Mouse (Mus musculus): ENCODE results near the gene 2610001J05Rik.
"Not testable (repeated sequence)": the region's sequence is repeated elsewhere in the genome, so short reads cannot be mapped to it uniquely, and the experiment has no call there.

The 2610001J05Rik gene

GRCm38 (mm10) chr6:13870919-13871624 is at the start of gene 2610001J05Rik:
Gene 2610001J05Rik (minus strand): TSS chr6:13871518.
- in situ Hi-C loops (cut with MseI, MboI) = no loop called here

GRCm38 (mm10) chr6:13909762-13910537 is 38.6 kb upstream of the 2610001J05Rik start:
- in situ Hi-C loops (cut with MseI, MboI) = no loop called here

- in situ Hi-C loops (cut with MseI, MboI) = no loop called here
Observed at GRCm38 (mm10) chr6:13902941-13903627, 31.8 kb upstream of the 2610001J05Rik start.

GRCm38 (mm10) chr6:13884877-13885592 is 13.7 kb upstream of the 2610001J05Rik start:
- in situ Hi-C loops (cut with MseI, MboI) = no loop called here

GRCm38 (mm10) chr6:13882919-13883318 is 11.6 kb upstream of the 2610001J05Rik start:
- in situ Hi-C loops (cut with MseI, MboI) = no loop called here

GRCm38 (mm10) chr6:13873959-13874358 is 2.6 kb upstream of the 2610001J05Rik start:
- in situ Hi-C loops (cut with MseI, MboI) = no loop called here

- in situ Hi-C loops (cut with MseI, MboI) = no loop called here
Observed at GRCm38 (mm10) chr6:13872076-13872475, 758 bp upstream of the 2610001J05Rik start.

- in situ Hi-C loops (cut with MseI, MboI) = no loop called here
Observed at GRCm38 (mm10) chr6:13871625-13871958, 274 bp upstream of the 2610001J05Rik start.

- in situ Hi-C loops (cut with MseI, MboI) = no loop called here
Observed at GRCm38 (mm10) chr6:13870289-13870741, 1.0 kb downstream of the 2610001J05Rik start.

GRCm38 (mm10) chr6:13860596-13860995 is 10.7 kb downstream of the 2610001J05Rik start:
- in situ Hi-C loops (cut with MseI, MboI) = no loop called here

- in situ Hi-C loops (cut with MseI, MboI) = no loop called here
Observed at GRCm38 (mm10) chr6:13859877-13860585, 11.3 kb downstream of the 2610001J05Rik start.

- in situ Hi-C loops (cut with MseI, MboI) = no loop called here
Observed at GRCm38 (mm10) chr6:13854230-13854629, 17.1 kb downstream of the 2610001J05Rik start.

- in situ Hi-C loops (cut with MseI, MboI) = no loop called here
Observed at GRCm38 (mm10) chr6:13853244-13853643, 18.1 kb downstream of the 2610001J05Rik start.

GRCm38 (mm10) chr6:13846031-13846430 is 25.3 kb downstream of the 2610001J05Rik start:
- in situ Hi-C loops (cut with MseI, MboI) = not testable (repeated sequence)

GRCm38 (mm10) chr6:13839345-13840054 is 31.8 kb downstream of the 2610001J05Rik start, which contains the start of gene Gpr85:
Gene Gpr85 (minus strand): TSS chr6:13839942.
- in situ Hi-C loops (cut with MseI, MboI) = no loop called here

- in situ Hi-C loops (cut with MseI, MboI) = no loop called here
Observed at GRCm38 (mm10) chr6:13838677-13839344, 32.5 kb downstream of the 2610001J05Rik start.

GRCm38 (mm10) chr6:13837916-13838676 is 33.2 kb downstream of the 2610001J05Rik start:
- in situ Hi-C loops (cut with MseI, MboI) = no loop called here

- in situ Hi-C loops (cut with MseI, MboI) = no loop called here
Observed at GRCm38 (mm10) chr6:13836967-13837570, 34.2 kb downstream of the 2610001J05Rik start.
